Mouse (Mus musculus): ENCODE measurements around the gene Reep3.

The Reep3 gene

GRCm38 (mm10) chr10:67053475-67053874, 43.3 kb downstream of the Reep3 start:
- no peak for DNase-seq (ENCODE audit: low read depth, low spot score)

- no peak for DNase-seq (ENCODE audit: low read depth, low spot score)
Observed at GRCm38 (mm10) chr10:67052429-67052828, 44.3 kb downstream of the Reep3 start.

GRCm38 (mm10) chr10:67051466-67051865, 45.3 kb downstream of the Reep3 start:
- DNase-seq (ENCODE audit: low read depth, low spot score) = no peak

GRCm38 (mm10) chr10:67050766-67051165, 46.0 kb downstream of the Reep3 start:
- no peak for DNase-seq (ENCODE audit: low read depth, low spot score)

GRCm38 (mm10) chr10:67049621-67050020, 47.1 kb downstream of the Reep3 start:
- no peak for DNase-seq (ENCODE audit: low read depth, low spot score)

GRCm38 (mm10) chr10:67048871-67049615, 47.7 kb downstream of the Reep3 start:
- DNase-seq (ENCODE audit: low read depth, low spot score) = no peak

- DNase-seq (ENCODE audit: low read depth, low spot score) = no peak
Observed at GRCm38 (mm10) chr10:67047712-67048645, 48.8 kb downstream of the Reep3 start.

GRCm38 (mm10) chr10:67045192-67045899, 51.4 kb downstream of the Reep3 start:
- no peak for DNase-seq (ENCODE audit: low read depth, low spot score)

- no peak for DNase-seq (ENCODE audit: low read depth, low spot score)
Observed at GRCm38 (mm10) chr10:67044346-67044745, 52.4 kb downstream of the Reep3 start.

- DNase-seq (ENCODE audit: low read depth, low spot score) = no peak
Observed at GRCm38 (mm10) chr10:67043236-67043635, 53.5 kb downstream of the Reep3 start.

- no peak for DNase-seq (ENCODE audit: low read depth, low spot score)
Observed at GRCm38 (mm10) chr10:67040410-67040809, 56.3 kb downstream of the Reep3 start.

GRCm38 (mm10) chr10:67039001-67039400, 57.7 kb downstream of the Reep3 start:
- DNase-seq (ENCODE audit: low read depth, low spot score) = no peak

GRCm38 (mm10) chr10:67036542-67036941, 60.2 kb downstream of the Reep3 start:
- DNase-seq (ENCODE audit: low read depth, low spot score) = no peak

GRCm38 (mm10) chr10:67036141-67036540, 60.6 kb downstream of the Reep3 start:
- DNase-seq (ENCODE audit: low read depth, low spot score) = no peak

- DNase-seq (ENCODE audit: low read depth, low spot score) = no peak
Observed at GRCm38 (mm10) chr10:67031186-67031585, 65.6 kb downstream of the Reep3 start.

GRCm38 (mm10) chr10:67029297-67029696, 67.4 kb downstream of the Reep3 start:
- DNase-seq (ENCODE audit: low read depth, low spot score) = no peak

GRCm38 (mm10) chr10:67026375-67026774, 70.4 kb downstream of the Reep3 start:
- DNase-seq (ENCODE audit: low read depth, low spot score) = no peak

- no peak for DNase-seq (ENCODE audit: low read depth, low spot score)
Observed at GRCm38 (mm10) chr10:67025573-67026236, 71.0 kb downstream of the Reep3 start.

GRCm38 (mm10) chr10:67024391-67024790, 72.4 kb downstream of the Reep3 start:
- no peak for DNase-seq (ENCODE audit: low read depth, low spot score)

GRCm38 (mm10) chr10:67023092-67023491, 73.7 kb downstream of the Reep3 start:
- no peak for DNase-seq (ENCODE audit: low read depth, low spot score)

GRCm38 (mm10) chr10:67021494-67021893, 75.3 kb downstream of the Reep3 start:
- DNase-seq (ENCODE audit: low read depth, low spot score) = no peak

Measured in mesoderm, embryonic 11.5 days (tissue).